Mouse (Mus musculus) intestine, postnatal 0 days (tissue): ENCODE measurements around the gene Lrrn4cl. TPM values are rescaled to one million over a fixed set of nuclear protein-coding genes. Genes with fewer than 3 reads are reported as not detected.
"Not testable (repeated sequence)": the region's sequence is repeated elsewhere in the genome, so short reads cannot be mapped to it uniquely, and the experiment has no call there.

Experiments
- ATAC-seq: fragments of 200-750 bp; cut with Nextera tagmentation; 2 replicates; pipeline ENCODE4 v1.8.0; 2017; ENCODE audit warnings: mild to moderate bottlenecking, moderate TSS enrichment, moderate library complexity
- H3K27ac ChIP-seq: fragments of 300-500 bp; sonication (generic); 2 replicates; pipeline ENCODE4 v1.5.1; 2014; ENCODE audit warnings: mild to moderate bottlenecking, low read depth, low read length, moderate library complexity
- H3K27me3 ChIP-seq: fragments of 300-500 bp; sonication (generic); replicated peaks from 2 replicates; pipeline ENCODE4 v1.6.1; 2014; ENCODE audit warnings: low read length, mixed read lengths; ENCODE audit not compliant: control insufficient read depth, insufficient read depth
- H3K36me3 ChIP-seq: fragments of 300-500 bp; sonication (generic); 2 replicates; pipeline ENCODE4 v1.6.1; 2014; ENCODE audit warnings: mild to moderate bottlenecking, moderate library complexity; ENCODE audit not compliant: control insufficient read depth, insufficient read depth
- H3K4me1 ChIP-seq: fragments of 300-500 bp; sonication (generic); replicated peaks from 2 replicates; pipeline ENCODE4 v1.6.1; 2014; ENCODE audit warnings: antibody characterized with exemption, low read length, mixed read lengths; ENCODE audit not compliant: control insufficient read depth, insufficient read depth
- H3K4me2 ChIP-seq: fragments of 300-500 bp; sonication (generic); replicated peaks from 2 replicates; pipeline ENCODE4 v1.6.1; 2014; ENCODE audit warnings: low read depth, mild to moderate bottlenecking, moderate library complexity
- H3K4me3 ChIP-seq: fragments of 300-500 bp; sonication (generic); 2 replicates; pipeline ENCODE4 v1.5.1; 2014; ENCODE audit warnings: low read depth, low read length
- H3K9ac ChIP-seq: fragments of 300-500 bp; sonication (generic); 2 replicates; pipeline ENCODE4 v1.6.1; 2014; ENCODE audit warnings: mild to moderate bottlenecking, low read depth, low read length
- H3K9me3 ChIP-seq: fragments of 300-500 bp; sonication (generic); 2 replicates; pipeline ENCODE4 v1.6.1; 2016; ENCODE audit warnings: mixed run types; ENCODE audit not compliant: control insufficient read depth
- CTCF ChIP-seq: sonication (generic); IDR thresholded peaks from 2 replicates; pipeline ENCODE4 v1.5.1; 2016; ENCODE audit warnings: low read depth, mild to moderate bottlenecking, control low read depth, antibody characterized with exemption, moderate library complexity
- WGBS: fragments of 180-500 bp; shearing (Covaris S2); extraction: QIAGEN DNeasy Blood & Tissue Kit; methylation state at CpG from one replicate; pipeline ENCODE4 v1.1.7; 2014; 5-methylcytosine and 5-hydroxymethylcytosine counted together
- polyA plus RNA-seq: library from polyadenylated mRNA; unstranded; fragments of >200 nt; fragmentation: Nextera tagmentation; extraction: Ambion mirVana; gene quantifications from 2 replicates; pipeline ENCODE4 v1.2.1, GENCODE M21; 2015

The Lrrn4cl gene
- polyA plus RNA-seq, 1 experiment from 2014 or later, result 2.2 TPM

DNA sequence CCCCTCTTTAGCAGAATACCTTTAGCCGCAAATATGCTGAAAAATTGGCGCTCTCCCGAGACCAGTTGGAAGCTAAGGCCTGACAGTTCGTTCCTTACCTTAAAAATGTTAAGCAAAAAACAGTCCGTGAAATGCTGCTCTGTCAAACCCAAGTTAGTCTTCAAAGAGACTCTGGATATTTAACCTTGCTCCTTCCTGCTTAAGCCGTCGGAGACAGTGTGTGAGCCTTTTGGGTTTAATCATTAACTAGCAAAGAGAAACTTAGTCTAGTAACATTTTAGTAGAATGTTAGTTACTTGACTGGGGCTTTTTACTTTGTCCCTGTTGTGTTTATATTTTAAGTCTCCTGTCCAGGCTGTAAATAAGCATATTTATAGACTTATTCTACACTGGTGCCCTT is 29.4 kb upstream of the Lrrn4cl start:
- peak overlapping the region; percentile 95 for H3K27ac ChIP-seq
- H3K4me1 ChIP-seq, result peaks cover 5% of the 10 kb centered on the region; the same call in 1 of the 2 replicates
- H3K27me3 ChIP-seq, result no peaks in the 10 kb centered on the region
- no peak for ATAC-seq
- TF ChIP-seq CTCF, result no peak
- peak overlapping the region; percentile 97 for H3K9ac ChIP-seq
- WGBS, result under 1% methylated on average over 7 of the region's 7 CpGs
- peaks cover 30% of the 10 kb centered on the region for H3K36me3 ChIP-seq
- H3K4me2 ChIP-seq, result peak overlapping the region; percentile 80
- H3K4me3 ChIP-seq, result peak overlapping the region; percentile 97
- no peaks in the 10 kb centered on the region for H3K9me3 ChIP-seq

DNA sequence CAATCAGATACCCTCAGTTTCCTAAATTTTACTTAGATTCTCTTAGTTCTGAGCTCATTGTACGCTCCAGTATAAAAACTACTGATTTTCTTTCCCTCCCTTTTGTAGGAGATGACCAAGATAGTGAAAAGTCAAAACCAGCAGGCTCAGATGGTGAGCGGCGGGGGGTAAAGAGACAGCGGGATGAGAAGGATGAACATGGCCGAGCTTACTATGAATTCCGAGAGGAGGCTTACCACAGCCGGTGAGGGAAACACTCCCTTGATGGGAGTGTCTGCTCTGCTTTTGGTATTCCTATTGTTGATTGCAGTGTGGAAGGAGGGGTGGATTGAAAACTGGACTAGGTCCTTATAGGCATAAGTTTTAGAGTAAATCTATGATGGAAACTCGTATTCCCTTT is 27.9 kb upstream of the Lrrn4cl start:
- Histone ChIP-seq H3K4me1 (peaks cover 5% of the 10 kb centered on the region; the same call in 1 of the 2 replicates), H3K36me3 (peaks cover 43% of the 10 kb centered on the region), H3K27ac (no peak overlapping the region), H3K4me2 (peak overlapping the region; percentile 80), H3K9me3 (no peaks in the 10 kb centered on the region), H3K9ac (no peak overlapping the region), H3K4me3 (peak overlapping the region; percentile 97; the same call in 1 of the 2 replicates), H3K27me3 (no peaks in the 10 kb centered on the region)
- WGBS, result 56% methylated on average over 8 of the region's 8 CpGs
- ATAC-seq, result no peak
- TF ChIP-seq CTCF, result no peak

DNA sequence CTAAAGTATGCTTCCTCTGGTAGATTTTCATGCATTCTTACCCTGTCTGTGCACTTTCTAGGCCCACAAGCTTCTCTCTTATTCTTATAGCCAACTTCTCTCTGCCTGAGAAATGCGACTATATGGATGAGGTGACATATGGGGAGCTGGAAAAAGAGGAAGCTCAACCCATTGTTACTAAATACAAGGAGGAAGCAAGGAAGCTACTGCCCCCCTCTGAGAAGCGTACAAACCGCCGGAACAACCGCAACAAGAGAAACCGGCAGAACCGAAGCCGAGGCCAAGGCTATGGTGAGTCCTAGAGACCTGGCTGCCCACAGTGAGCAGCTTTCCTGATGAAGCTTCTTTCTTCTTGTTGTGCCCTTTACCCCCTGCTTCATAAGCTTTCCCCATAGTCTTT is 20.9 kb upstream of the Lrrn4cl start, which contains the start of gene AC129217.1:
Gene AC129217.1, plus strand, starts transcription at position 114 of the 400 bp plus-strand sequence.
- Histone ChIP-seq H3K4me3 (no peak within 1 kb of the TSS), H3K9ac (no peak within 1 kb of the TSS), H3K4me1 (no peaks in the 10 kb centered on the region), H3K9me3 (no peaks in the 10 kb centered on the region), H3K36me3 (peaks cover 88% of the 10 kb centered on the region), H3K27ac (no peak within 1 kb of the TSS), H3K4me2 (no peak within 1 kb of the TSS), H3K27me3 (no peaks in the 10 kb centered on the region)
- ATAC-seq, result no peak
- WGBS, result 86% methylated on average over 8 of the region's 8 CpGs
- no peak for TF ChIP-seq CTCF

DNA sequence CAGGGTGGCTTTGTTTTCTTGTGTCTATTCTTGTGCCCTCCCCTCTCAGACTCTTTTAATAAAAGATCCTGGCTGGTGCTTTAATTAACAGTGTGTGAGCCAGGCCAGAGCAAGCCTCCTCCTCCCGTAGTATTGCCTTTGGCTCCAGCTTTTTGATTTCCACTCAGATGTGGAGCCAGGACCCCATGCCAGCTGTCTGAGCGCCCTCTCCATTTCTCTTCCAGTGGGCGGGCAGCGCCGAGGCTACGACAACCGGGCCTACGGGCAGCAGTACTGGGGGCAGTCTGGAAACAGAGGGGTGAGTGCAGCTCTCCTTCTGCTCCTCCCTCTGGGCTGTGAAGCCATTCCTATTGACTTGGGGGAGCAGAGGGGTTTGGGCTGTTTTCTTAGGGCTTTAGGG is 19.9 kb upstream of the Lrrn4cl start:
- Histone ChIP-seq H3K4me3 (no peak overlapping the region), H3K4me2 (no peak overlapping the region), H3K4me1 (no peaks in the 10 kb centered on the region), H3K9ac (no peak overlapping the region), H3K27ac (no peak overlapping the region), H3K27me3 (no peaks in the 10 kb centered on the region), H3K9me3 (no peaks in the 10 kb centered on the region), H3K36me3 (peaks cover 87% of the 10 kb centered on the region)
- 87% methylated on average over 8 of the region's 8 CpGs for WGBS
- TF ChIP-seq CTCF, result no peak
- ATAC-seq, result no peak

DNA sequence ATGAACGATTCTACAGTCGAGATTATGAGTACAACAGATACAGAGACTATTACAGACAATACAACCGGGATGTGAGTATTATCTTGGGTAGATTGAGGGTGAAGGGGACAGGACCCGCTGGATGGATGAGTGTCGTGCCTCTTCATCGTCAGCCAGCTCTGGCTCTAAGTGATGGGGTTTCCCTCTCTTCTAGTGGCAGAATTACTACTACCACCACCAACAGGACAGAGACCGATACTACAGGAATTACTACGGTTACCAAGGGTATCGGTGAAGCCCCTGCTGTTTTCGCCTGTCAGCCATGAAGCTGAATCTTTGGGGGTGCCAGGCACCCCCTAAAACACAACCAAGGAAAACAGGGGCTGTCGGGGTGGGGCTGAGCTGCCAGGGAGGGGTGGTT is 19.3 kb upstream of the Lrrn4cl start:
- no peak overlapping the region for H3K9ac ChIP-seq
- no peaks in the 10 kb centered on the region for H3K4me1 ChIP-seq
- H3K9me3 ChIP-seq, result no peaks in the 10 kb centered on the region
- no peak for ATAC-seq
- no peak overlapping the region for H3K4me3 ChIP-seq
- no peak overlapping the region for H3K4me2 ChIP-seq
- no peak for TF ChIP-seq CTCF
- H3K36me3 ChIP-seq, result peaks cover 82% of the 10 kb centered on the region
- WGBS, result 84% methylated on average over 11 of the region's 11 CpGs
- no peaks in the 10 kb centered on the region for H3K27me3 ChIP-seq
- H3K27ac ChIP-seq, result no peak overlapping the region

DNA sequence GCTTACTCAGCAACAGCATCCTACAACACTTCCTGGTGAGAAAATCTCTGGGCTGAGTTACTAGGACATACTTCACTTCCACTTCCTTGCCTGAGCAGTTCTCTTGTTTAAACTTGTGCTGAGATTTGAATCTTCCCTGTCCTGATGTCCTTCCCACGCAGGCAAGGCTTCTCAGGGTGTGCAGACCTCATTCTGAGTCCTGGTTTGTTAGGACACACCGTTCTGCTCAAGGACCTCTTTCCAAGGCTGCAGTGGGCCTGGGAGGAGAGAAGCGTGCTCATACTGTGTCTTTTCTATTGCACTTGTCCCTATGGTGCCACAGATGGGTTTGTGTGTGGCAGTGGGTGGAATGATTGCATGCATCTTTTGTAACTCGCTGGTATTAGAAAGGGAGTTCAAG is 17.6 kb upstream of the Lrrn4cl start:
- Histone ChIP-seq H3K36me3 (peaks cover 67% of the 10 kb centered on the region), H3K27me3 (no peaks in the 10 kb centered on the region)
- WGBS, result 89% methylated on average over 4 of the region's 4 CpGs

DNA sequence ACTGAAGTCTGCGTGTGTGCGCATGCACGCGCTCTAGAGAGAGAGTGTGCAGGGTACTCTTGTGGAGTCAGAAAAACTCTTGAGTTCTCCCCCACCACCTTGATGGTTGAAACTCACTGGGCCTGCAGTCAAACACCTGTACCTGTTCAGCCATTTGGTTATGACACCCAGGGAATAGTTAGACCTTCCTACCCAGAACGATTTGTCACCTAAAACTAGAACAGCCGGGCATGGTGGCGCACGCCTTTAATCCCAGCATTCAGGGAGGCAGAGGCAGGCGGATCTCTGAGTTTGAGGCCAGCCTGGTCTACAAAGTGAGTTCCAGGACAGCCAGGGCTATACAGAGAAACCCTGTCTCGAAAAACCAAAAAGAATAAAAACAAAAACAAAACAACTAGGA is 14.2 kb upstream of the Lrrn4cl start:
- H3K4me1 ChIP-seq, H3K9ac ChIP-seq, H3K4me2 ChIP-seq, H3K9me3 ChIP-seq, ATAC-seq, H3K4me3 ChIP-seq, H3K27ac ChIP-seq, H3K27me3 ChIP-seq: not testable (repeated sequence)
- 92% methylated on average over 10 of the region's 10 CpGs for WGBS
- H3K36me3 ChIP-seq, result peaks cover 34% of the 10 kb centered on the region

More for the DNA sequence above, 17.6 kb upstream of the Lrrn4cl start:
- Histone ChIP-seq H3K9ac (no peak overlapping the region), H3K9me3 (no peaks in the 10 kb centered on the region), H3K27ac (no peak overlapping the region), H3K4me2 (no peak overlapping the region), H3K4me1 (no peaks in the 10 kb centered on the region), H3K4me3 (no peak overlapping the region)
- no peak for ATAC-seq
- no peak for TF ChIP-seq CTCF
